Comparison of ENCODE assay signal across 1 mouse cellular context in genomic region chr17:26710049-26710448, GRCm38 (mm10).
TF ChIP-seq lines count a peak whose summit lies in the region.

No protein-coding gene starts in this region.

TF ChIP-seq in MEL, 35 proteins besides CTCF, POLR2A, EP300 and RAD21 (continued from another document):
- no peak for TF ChIP-seq UBTF (IDR thresholded peaks at IDR 0.05; ENCODE audit: borderline replicate concordance, insufficient read depth, low read depth, low read length)
- TF ChIP-seq ZNF384 (IDR thresholded peaks at IDR 0.05; ENCODE audit: low read depth, low read length) = no peak
- no peak for TF ChIP-seq MAZ (IDR thresholded peaks at IDR 0.05; ENCODE audit: low read depth, low read length)
- peak; percentile 68 for TF ChIP-seq ETS1 (IDR thresholded peaks at IDR 0.05; ENCODE audit: low read depth, low read length)
- no peak for TF ChIP-seq MEF2A (IDR thresholded peaks at IDR 0.05; ENCODE audit: extremely low read depth, insufficient replicate concordance, low read depth, low read length, poor library complexity, severe bottlenecking)
- TF ChIP-seq USF1 (IDR thresholded peaks at IDR 0.05; ENCODE audit: low read depth, low read length) = no peak
- no peak for TF ChIP-seq BHLHE40 (IDR thresholded peaks at IDR 0.05; ENCODE audit: borderline replicate concordance, low read depth, low read length)
- TF ChIP-seq MAFK (IDR thresholded peaks at IDR 0.05; ENCODE audit: borderline replicate concordance, low read depth, low read length) = no peak
- no peak for TF ChIP-seq ZC3H11A (IDR thresholded peaks at IDR 0.05; ENCODE audit: low read depth, low read length)
- 0 out of 2 replicates have a peak, but pooled peaks have one; percentile 6 for TF ChIP-seq SMC3 (IDR thresholded peaks at IDR 0.05; ENCODE audit: low read depth, low read length)
- TF ChIP-seq MXI1 (IDR thresholded peaks at IDR 0.05; ENCODE audit: low read depth, low read length) = 0 out of 2 replicates have a peak, but pooled peaks have one; percentile 20
- no peak for TF ChIP-seq JUND (IDR thresholded peaks at IDR 0.05; ENCODE audit: low read depth, low read length)
- no peak for TF ChIP-seq MYC (IDR thresholded peaks at IDR 0.05; ENCODE audit: low read depth, low read length)
- no peak for TF ChIP-seq CHD2 (IDR thresholded peaks at IDR 0.05; ENCODE audit: low read length)
- peak; percentile 70 for TF ChIP-seq GATA1 (IDR thresholded peaks at IDR 0.05; ENCODE audit: low read depth, low read length)
- no peak for TF ChIP-seq NELFE (IDR thresholded peaks at IDR 0.05; ENCODE audit: low read depth, low read length)
- TF ChIP-seq GABPA (IDR thresholded peaks at IDR 0.05; ENCODE audit: low read depth, low read length) = no peak
- TF ChIP-seq NRF1 (IDR thresholded peaks at IDR 0.05; ENCODE audit: insufficient read depth, low read depth, low read length, poor library complexity, severe bottlenecking) = no peak
- peak; percentile 40 for TF ChIP-seq TCF12 (IDR thresholded peaks at IDR 0.05; ENCODE audit: low read depth, low read length)
- no peak for TF ChIP-seq HCFC1 (IDR thresholded peaks at IDR 0.05; ENCODE audit: low read depth, low read length)
- TF ChIP-seq ZMIZ1 (IDR thresholded peaks at IDR 0.05; ENCODE audit: low read depth, low read length) = no peak
- TF ChIP-seq SIN3A (IDR thresholded peaks at IDR 0.05; ENCODE audit: low read length) = peak; percentile 41; the same call in 1 of the 2 replicates
- TF ChIP-seq POLR2AphosphoS2 (IDR thresholded peaks at IDR 0.05; ENCODE audit: low read length) = no peak
- no peak for TF ChIP-seq E2F4 (IDR thresholded peaks at IDR 0.05; ENCODE audit: borderline replicate concordance, low read depth, low read length)
- TF ChIP-seq ZKSCAN1 (IDR thresholded peaks at IDR 0.05; ENCODE audit: low read depth, low read length) = no peak
- TF ChIP-seq KAT2A (conservative IDR thresholded peaks at IDR 0.05; ENCODE audit: low read depth, low read length) = no peak
- TF ChIP-seq TBP (IDR thresholded peaks at IDR 0.05; ENCODE audit: low read depth, low read length) = peak; percentile 63; the same call in 1 of the 2 replicates
- 0 out of 2 replicates have a peak, but pooled peaks have one; percentile 34 for TF ChIP-seq CHD1 (IDR thresholded peaks at IDR 0.05; ENCODE audit: low read depth, low read length)
- TF ChIP-seq TAL1 (IDR thresholded peaks at IDR 0.05; ENCODE audit: low read length) = peak; percentile 57
- TF ChIP-seq USF2 (IDR thresholded peaks at IDR 0.05; ENCODE audit: borderline replicate concordance in 1 of 2, insufficient read depth in 1 of 2, low read depth in 1 of 2, low read length in 2 of 2) = no peak
- no peak for TF ChIP-seq POLR2AphosphoS5 (IDR thresholded peaks at IDR 0.05; ENCODE audit: borderline replicate concordance, low read depth, low read length)
